Mouse (Mus musculus) C2C12 (cell line): ENCODE measurements around the gene Inpp5k. TPM values are rescaled to one million over a fixed set of nuclear protein-coding genes. Genes with fewer than 3 reads are reported as not detected.

Experiments
- H3K27me3 ChIP-seq: one replicate; pipeline ENCODE4 v1.6.1; 2011; ENCODE audit not compliant: control insufficient read depth, insufficient read depth, insufficient read length
- H3K36me3 ChIP-seq: one replicate; pipeline ENCODE4 v1.6.1; 2011; ENCODE audit not compliant: control insufficient read depth, insufficient read depth
- H3K4me3 ChIP-seq: one replicate; pipeline ENCODE4 v1.5.1; 2011; ENCODE audit warnings: mild to moderate bottlenecking, control low read depth; ENCODE audit not compliant: poor library complexity, insufficient read depth, severe bottlenecking
- H3K79me2 ChIP-seq: one replicate; pipeline ENCODE4 v1.6.1; 2011; ENCODE audit not compliant: control insufficient read depth, insufficient read depth
- H3K79me3 ChIP-seq: one replicate; pipeline ENCODE4 v1.6.1; 2011; ENCODE audit warnings: low read depth, control low read depth
- H3ac ChIP-seq: one replicate; pipeline ENCODE3; 2011; ENCODE audit warnings: low read depth; ENCODE audit not compliant: control insufficient read depth, insufficient read length
- CEBPB ChIP-seq: IDR thresholded peaks from one replicate; pipeline ENCODE4 v1.6.1; 2011; ENCODE audit warnings: low read depth, mild to moderate bottlenecking, control low read depth, moderate library complexity
- CTCF ChIP-seq: IDR thresholded peaks from one replicate; pipeline ENCODE4 v1.5.1; 2011; ENCODE audit not compliant: control insufficient read depth, insufficient read depth, insufficient read length
- FOSL1 ChIP-seq: IDR thresholded peaks from one replicate; pipeline ENCODE4 v1.8.0; 2011; ENCODE audit warnings: mild to moderate bottlenecking, low read length; ENCODE audit not compliant: poor library complexity, insufficient read depth, severe bottlenecking
- MAX ChIP-seq: IDR thresholded peaks from one replicate; pipeline ENCODE4 v1.6.1; 2011; ENCODE audit warnings: mild to moderate bottlenecking, control low read depth
- MYOD1 ChIP-seq: IDR thresholded peaks from one replicate; pipeline ENCODE4 v1.6.1; 2011; ENCODE audit warnings: low read depth; ENCODE audit not compliant: control insufficient read depth, insufficient read length
- MYOG ChIP-seq: IDR thresholded peaks from one replicate; pipeline ENCODE4 v1.6.1; 2011; ENCODE audit not compliant: control insufficient read depth, insufficient read length; ENCODE audit errors: extremely low read depth
- USF1 ChIP-seq: IDR thresholded peaks from one replicate; pipeline ENCODE4 v1.6.1; 2011; ENCODE audit warnings: low read depth, mild to moderate bottlenecking, control low read depth, moderate library complexity
- polyA plus RNA-seq: library from polyadenylated mRNA; unstranded; fragments of >200 nt; fragmentation: generic; extraction: Trizol; gene quantifications from one replicate; pipeline ENCODE4 v1.2.1, GENCODE M21; 2012; ENCODE audit warnings: missing spikeins

The Inpp5k gene
- polyA plus RNA-seq, 1 experiment = 8.9 TPM

- Histone ChIP-seq H3K79me2 (peaks cover 9% of the 10 kb centered on the region), H3ac (no peak overlapping the region), H3K27me3 (no peaks in the 10 kb centered on the region), H3K36me3 (no peaks in the 10 kb centered on the region), H3K4me3 (no peak overlapping the region), H3K79me3 (peaks cover 9% of the 10 kb centered on the region)
- TF ChIP-seq CTCF (no peak), MAX (no peak), FOSL1 (no peak), MYOD1 (no peak), MYOG (no peak), USF1 (no peak), CEBPB (no peak)
Measured at GRCm38 (mm10) chr11:75647681-75648211, 17.0 kb downstream of the Inpp5k start.

DNA sequence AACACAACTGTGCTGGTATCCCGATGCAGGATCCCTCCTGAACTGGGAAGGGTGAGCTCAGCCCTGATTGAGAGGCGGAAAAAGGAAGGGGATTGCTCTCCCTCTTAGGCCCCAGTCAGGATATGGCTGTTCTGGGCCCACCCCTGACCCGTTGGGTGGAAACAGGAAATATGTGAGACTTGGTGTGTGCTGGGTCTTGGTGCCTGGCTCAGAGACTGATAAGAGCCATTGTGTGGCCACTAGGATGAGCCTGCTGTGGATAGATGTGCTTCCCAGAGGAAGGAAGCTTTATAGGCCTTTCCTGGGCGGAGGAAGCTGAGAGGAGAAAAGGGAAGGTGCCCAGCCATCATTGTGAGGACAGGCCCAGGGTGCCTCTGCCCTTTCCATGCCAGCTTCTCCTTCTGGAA lies 18.4 kb downstream of the Inpp5k start:
- TF ChIP-seq USF1 (no peak), MYOG (no peak), MAX (no peak), MYOD1 (no peak), CEBPB (no peak), CTCF (no peak), FOSL1 (no peak)
- no peaks in the 10 kb centered on the region for H3K27me3 ChIP-seq
- no peak overlapping the region for H3ac ChIP-seq

GRCm38 (mm10) chr11:75650311-75650710 lies 19.5 kb downstream of the Inpp5k start, which contains the start of gene Myo1c:
Gene Myo1c (plus strand): TSS chr11:75650504.
- peaks cover 29% of the 10 kb centered on the region for H3K79me2 ChIP-seq
- H3K27me3 ChIP-seq = no peaks in the 10 kb centered on the region
- peak within 1 kb of the TSS; percentile 88 for H3K4me3 ChIP-seq
- H3K36me3 ChIP-seq = no peaks in the 10 kb centered on the region
- H3ac ChIP-seq = peak within 1 kb of the TSS; percentile 39
- TF ChIP-seq FOSL1 (no peak), MYOD1 (no peak), MAX (no peak), CTCF (no peak), USF1 (no peak), CEBPB (no peak), MYOG (no peak)
- H3K79me3 ChIP-seq = peaks cover 12% of the 10 kb centered on the region

More for the DNA sequence above, 18.4 kb downstream of the Inpp5k start:
- Histone ChIP-seq H3K36me3 (no peaks in the 10 kb centered on the region), H3K79me2 (peaks cover 17% of the 10 kb centered on the region), H3K79me3 (peaks cover 9% of the 10 kb centered on the region), H3K4me3 (no peak overlapping the region)

DNA sequence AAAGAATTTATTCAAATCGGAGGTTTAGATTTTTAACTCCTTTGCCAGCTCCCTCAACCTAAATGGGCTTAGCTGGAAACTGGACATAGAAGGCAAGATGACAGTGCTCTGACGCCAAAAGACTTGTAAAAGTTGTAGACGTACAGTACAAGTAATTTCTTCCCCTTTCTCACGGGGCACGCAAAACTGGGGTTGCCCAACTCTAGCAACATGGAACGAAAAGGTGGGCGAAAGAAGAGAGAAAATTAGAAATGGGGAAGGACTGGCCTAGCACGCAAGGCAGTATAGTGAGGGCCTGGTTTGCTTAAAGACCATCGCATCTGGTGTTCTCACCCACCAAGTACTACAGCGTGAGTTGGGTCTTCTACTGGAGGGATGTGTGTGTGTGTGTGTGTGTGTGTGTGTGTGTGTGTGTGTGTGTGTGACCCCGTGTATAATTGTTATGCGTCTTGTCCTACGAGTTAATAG lies 20.2 kb downstream of the Inpp5k start:
- H3K79me3 ChIP-seq = peaks cover 12% of the 10 kb centered on the region
- no peaks in the 10 kb centered on the region for H3K27me3 ChIP-seq
- TF ChIP-seq CTCF = no peak
- no peak for TF ChIP-seq MAX
- TF ChIP-seq MYOG = no peak
- no peak for TF ChIP-seq FOSL1
- TF ChIP-seq MYOD1 = no peak
- TF ChIP-seq CEBPB = no peak
- no peak for TF ChIP-seq USF1
- peak overlapping the region; percentile 39 for H3ac ChIP-seq
- H3K36me3 ChIP-seq = no peaks in the 10 kb centered on the region
- peak overlapping the region; percentile 88 for H3K4me3 ChIP-seq
- peaks cover 34% of the 10 kb centered on the region for H3K79me2 ChIP-seq

DNA sequence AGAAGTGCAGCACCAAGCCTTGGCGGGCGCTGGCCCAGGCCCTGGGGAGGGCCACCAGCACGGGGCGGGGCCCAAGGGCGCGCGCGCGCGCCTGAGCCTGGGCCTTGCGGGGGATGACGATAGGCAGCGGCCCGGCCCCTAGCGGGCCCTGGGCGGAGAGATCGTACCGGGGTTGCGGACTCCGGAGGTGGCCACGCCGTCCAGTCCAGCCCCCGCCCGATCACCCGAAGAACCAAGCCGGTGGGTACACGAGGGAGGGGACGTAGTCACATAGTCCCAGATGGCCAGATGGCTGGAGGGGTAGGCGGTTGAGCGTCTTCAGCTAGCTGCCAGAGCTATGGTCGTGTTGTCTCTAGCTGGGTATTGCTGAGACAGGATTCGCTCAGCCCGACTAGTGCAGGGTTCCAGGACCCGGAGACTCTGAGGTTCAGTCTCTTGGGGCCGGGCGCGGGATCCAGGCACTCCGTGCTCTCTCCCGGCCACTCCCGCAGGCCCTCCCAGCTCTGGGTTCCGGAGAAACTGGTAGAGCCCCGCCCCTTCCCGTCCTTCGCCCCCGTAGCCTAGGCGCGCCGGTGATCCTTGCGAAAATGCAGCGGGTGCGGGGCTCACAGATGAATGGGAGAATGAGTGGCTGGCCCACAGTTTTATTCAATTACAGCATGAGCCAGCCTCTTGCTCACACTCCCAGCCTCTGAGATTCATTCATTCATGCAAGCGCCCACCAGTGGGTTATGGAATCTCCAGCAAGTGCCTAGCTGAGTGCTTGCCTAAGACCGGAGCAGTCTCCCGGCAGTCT lies 20.8 kb downstream of the Inpp5k start:
- Histone ChIP-seq H3K79me3 (peaks cover 17% of the 10 kb centered on the region), H3K36me3 (no peaks in the 10 kb centered on the region), H3K27me3 (no peaks in the 10 kb centered on the region), H3K79me2 (peaks cover 40% of the 10 kb centered on the region), H3K4me3 (peak overlapping the region; percentile 88), H3ac (peak overlapping the region; percentile 84)
- TF ChIP-seq MYOD1 = no peak
- TF ChIP-seq MYOG = no peak
- no peak for TF ChIP-seq CEBPB
- no peak for TF ChIP-seq CTCF
- no peak for TF ChIP-seq MAX
- TF ChIP-seq USF1 = no peak
- TF ChIP-seq FOSL1 = no peak
